8 mouse cellular contexts compared by ENCODE assay signal in genomic region chr4:13206679-13207553, GRCm38 (mm10).
DNase-seq lines count a peak whose midpoint lies in the region; ATAC-seq lines count a peak whose summit lies in the region.
"Had no signal": no experiment of that assay in that cellular context is flagged by ENCODE, and none has a peak within 500 bp of the region (broad histone marks: within the 10 kb centered on the region; RNA-seq: fewer than 3 reads in every experiment).

No protein-coding gene starts in this region.

- H3K4me3 ChIP-seq in lung, embryonic 16.5 days (ENCODE audit: low read length) = peak overlapping the region; percentile 25
- H3K4me3 ChIP-seq in midbrain, embryonic 11.5 days (ENCODE audit: low read depth, low read length) = no peak overlapping the region
- H3K4me3 ChIP-seq: liver, embryonic 15.5 days had no signal

- no peak for DNase-seq in lung, postnatal 4 days
- DNase-seq in forelimb bud, embryonic 11.5 days (ENCODE audit: low read depth, low spot score) = peak; percentile 10
- peak; percentile 41 for DNase-seq in layer of hippocampus, adult 11-12 months (ENCODE audit: low spot score)
- DNase-seq in midbrain, embryonic 11.5 days (ENCODE audit: low spot score, missing footprints) = peak; percentile 86
- DNase-seq in yolk sac, embryonic 10.5 days (ENCODE audit: low spot score) = peak; percentile 15

- H3K4me2 ChIP-seq in lung, embryonic 16.5 days (ENCODE audit: low read depth, low read length) = peak overlapping the region; percentile 47
- H3K4me2 ChIP-seq in midbrain, embryonic 11.5 days = peak overlapping the region; percentile 1; the same call in 1 of the 2 replicates
- H3K4me2 ChIP-seq: liver, embryonic 15.5 days had no signal

- ATAC-seq in lung, embryonic 16.5 days (ENCODE audit: low read depth) = no peak
- no peak; the same call in 1 of the 2 replicates for ATAC-seq in midbrain, embryonic 11.5 days (ENCODE audit: low FRiP score)
- no peak for ATAC-seq in megakaryocyte progenitor cell, adult 5-6 weeks (replicated peaks; ENCODE audit: poor library complexity)

- no peaks in the 10 kb centered on the region for H3K36me3 ChIP-seq in lung, embryonic 16.5 days (ENCODE audit: control insufficient read depth, insufficient read depth, low read length)
- no peaks in the 10 kb centered on the region for H3K36me3 ChIP-seq in midbrain, embryonic 11.5 days (ENCODE audit: control insufficient read depth, insufficient read depth, low read length)
- H3K36me3 ChIP-seq: liver, embryonic 15.5 days had no signal

- no peaks in the 10 kb centered on the region for H3K4me1 ChIP-seq in lung, embryonic 16.5 days (replicated peaks; ENCODE audit: control insufficient read depth, insufficient read depth, low read length)
- no peaks in the 10 kb centered on the region for H3K4me1 ChIP-seq in midbrain, embryonic 11.5 days (ENCODE audit: control insufficient read depth, insufficient read depth, low read length)
- H3K4me1 ChIP-seq: liver, embryonic 15.5 days had no signal

- no peaks in the 10 kb centered on the region for H3K9me3 ChIP-seq in lung, embryonic 16.5 days (ENCODE audit: control insufficient read depth, low read length)
- no peaks in the 10 kb centered on the region for H3K9me3 ChIP-seq in midbrain, embryonic 11.5 days (ENCODE audit: control insufficient read depth, low read length)
- H3K9me3 ChIP-seq: liver, embryonic 15.5 days had no signal

- H3K9ac ChIP-seq in lung, embryonic 16.5 days (ENCODE audit: low read length) = peak overlapping the region; percentile 24; the same call in 1 of the 2 replicates
- H3K9ac ChIP-seq in midbrain, embryonic 11.5 days (ENCODE audit: low read length) = no peak overlapping the region
- H3K9ac ChIP-seq: liver, embryonic 15.5 days had no signal

- 21% methylated on average over 11 of the region's 11 CpGs for WGBS in lung, embryonic 16.5 days
- WGBS in midbrain, embryonic 11.5 days = 26% methylated on average over 11 of the region's 11 CpGs

- no peak overlapping the region for H3K27ac ChIP-seq in lung, embryonic 16.5 days (ENCODE audit: low read length)
- no peak overlapping the region for H3K27ac ChIP-seq in midbrain, embryonic 11.5 days (ENCODE audit: low read depth, low read length)
- H3K27ac ChIP-seq: liver, embryonic 15.5 days had no signal

- H3K27me3 ChIP-seq in lung, embryonic 16.5 days (ENCODE audit: control insufficient read depth, insufficient read depth, low read depth, low read length) = no peaks in the 10 kb centered on the region
- no peaks in the 10 kb centered on the region for H3K27me3 ChIP-seq in midbrain, embryonic 11.5 days (ENCODE audit: control insufficient read depth, insufficient read depth, low read length)
- H3K27me3 ChIP-seq: liver, embryonic 15.5 days had no signal

Comparison
In these comparisons a context has a peak if more than half of its experiments do, and no peak if none do; other contexts are left out.
1. DNase-seq: peak in forelimb bud, embryonic 11.5 days (single experiment), layer of hippocampus, adult 11-12 months (single experiment), midbrain, embryonic 11.5 days (single experiment) and yolk sac, embryonic 10.5 days (single experiment); none in lung, postnatal 4 days (0 of 2).